Mouse (Mus musculus) stomach, embryonic 16.5 days (tissue): ENCODE data around the gene Hist1h2bm. TPM values are rescaled to one million over a fixed set of nuclear protein-coding genes. Genes with fewer than 3 reads are reported as not detected.

ENCODE experiments used
- ATAC-seq: fragments of 200-750 bp; cut with Nextera tagmentation; 2 replicates; pipeline ENCODE4 v1.8.0; 2017; ENCODE audit warnings: moderate number of reproducible peaks, moderate TSS enrichment; ENCODE audit not compliant: insufficient read depth, low FRiP score
- H3K27ac ChIP-seq: fragments of 300-500 bp; sonication (generic); 2 replicates; pipeline ENCODE4 v1.5.1; 2014; ENCODE audit warnings: low read length
- H3K27me3 ChIP-seq: fragments of 300-500 bp; sonication (generic); 2 replicates; pipeline ENCODE4 v1.6.1; 2014; ENCODE audit warnings: low read length, control low read depth, mixed read lengths; ENCODE audit not compliant: control insufficient read depth, insufficient read depth
- H3K36me3 ChIP-seq: fragments of 300-500 bp; sonication (generic); 2 replicates; pipeline ENCODE4 v1.6.1; 2014; ENCODE audit warnings: low read length; ENCODE audit not compliant: control insufficient read depth, insufficient read depth
- H3K4me1 ChIP-seq: fragments of 300-500 bp; sonication (generic); 2 replicates; pipeline ENCODE4 v1.6.1; 2014; ENCODE audit warnings: low read length, control low read depth, mixed read lengths; ENCODE audit not compliant: control insufficient read depth, insufficient read depth
- H3K4me2 ChIP-seq: fragments of 300-500 bp; sonication (generic); 2 replicates; pipeline ENCODE4 v1.6.1; 2014; ENCODE audit warnings: low read depth, low read length, mixed read lengths
- H3K4me3 ChIP-seq: fragments of 300-500 bp; sonication (generic); replicated peaks from 2 replicates; pipeline ENCODE4 v1.5.1; 2014; ENCODE audit warnings: mild to moderate bottlenecking, low read length
- H3K9ac ChIP-seq: fragments of 300-500 bp; sonication (generic); 2 replicates; pipeline ENCODE4 v1.6.1; 2014; ENCODE audit warnings: low read length
- H3K9me3 ChIP-seq: fragments of 300-500 bp; sonication (generic); replicated peaks from 2 replicates; pipeline ENCODE4 v1.6.1; 2016; ENCODE audit warnings: low read length, control low read depth; ENCODE audit not compliant: control insufficient read depth
- WGBS: fragments of 180-500 bp; shearing (Covaris S2); extraction: QIAGEN DNeasy Blood & Tissue Kit; methylation state at CpG from one replicate; pipeline ENCODE4 v1.1.7; 2014; 5-methylcytosine and 5-hydroxymethylcytosine counted together
- microRNA-seq: library from miRNA; unstranded; fragments of <30 nt; microRNA quantifications from one replicate; pipeline ENCODE4, GENCODE M21; 2016
- polyA plus RNA-seq: library from polyadenylated mRNA; unstranded; fragments of >200 nt; fragmentation: Nextera tagmentation; extraction: Ambion mirVana; gene quantifications from 2 replicates; pipeline ENCODE4 v1.2.1, GENCODE M21; 2015

Gene Hist1h2bm
- polyA plus RNA-seq, 1 experiment from 2014 or later, result 2.5 TPM

- Histone ChIP-seq H3K4me3 (no peak overlapping the region), H3K4me2 (no peak overlapping the region), H3K27me3 (no peaks in the 10 kb centered on the region), H3K36me3 (no peaks in the 10 kb centered on the region), H3K27ac (no peak overlapping the region), H3K9me3 (no peaks in the 10 kb centered on the region), H3K9ac (no peak overlapping the region), H3K4me1 (peaks cover 13% of the 10 kb centered on the region)
- no peak for ATAC-seq
- 69% methylated on average over 1 of the region's 1 CpGs for WGBS
These were observed 33.9 kb downstream of the Hist1h2bm start for GRCm38 (mm10) chr13:21755707-21756106.

Small RNA genes lying within 50 kb of the gene (microRNA-seq; reads per million reads assigned to microRNA genes)
- gene Gm44357 (not detected), gene Gm44367 (not detected), gene Gm44454 (not detected)

Other genes with a start within 250 kb of the Hist1h2bm start
- gene Zkscan4, start 243.1 kb upstream of the Hist1h2bm start, polyA plus RNA-seq, result 2.8 and 3.4 TPM in 2 replicates
- not detected in 2 replicates for gene Gm10065, start 242.6 kb upstream of the Hist1h2bm start, polyA plus RNA-seq
- gene AK157302, start 226.8 kb upstream of the Hist1h2bm start, polyA plus RNA-seq, result 0.48 and 1.3 TPM in 2 replicates
- gene Gm11273, start 220.6 kb upstream of the Hist1h2bm start, polyA plus RNA-seq, result 6.7 and 20.9 TPM in 2 replicates
- gene Zkscan8, start 190.9 kb upstream of the Hist1h2bm start, polyA plus RNA-seq, result 6.1 and 6.8 TPM in 2 replicates
- 0.14 and 0.18 TPM in 2 replicates for gene Olfr1366, start 179.2 kb upstream of the Hist1h2bm start, polyA plus RNA-seq
- 0.13 TPM in 1 of 2 replicates, not detected in the other for gene Olfr1535, start 162.2 kb upstream of the Hist1h2bm start, polyA plus RNA-seq
- not detected in 2 replicates for gene Olfr1364, start 140.3 kb upstream of the Hist1h2bm start, polyA plus RNA-seq
- not detected in 2 replicates for gene Olfr1362, start 108.0 kb upstream of the Hist1h2bm start, polyA plus RNA-seq
- not detected in 2 replicates for gene Olfr11, start 79.5 kb upstream of the Hist1h2bm start, polyA plus RNA-seq
- gene Olfr1361, start 58.7 kb upstream of the Hist1h2bm start, polyA plus RNA-seq, result not detected in 2 replicates
- not detected in 2 replicates for gene Olfr1360, start 44.6 kb upstream of the Hist1h2bm start, polyA plus RNA-seq
- not detected in 2 replicates for gene Olfr1359, start 23.9 kb upstream of the Hist1h2bm start, polyA plus RNA-seq
- gene Hist1h2bl, start 5.9 kb upstream of the Hist1h2bm start, polyA plus RNA-seq, result 1.5 and 3.8 TPM in 2 replicates
- 7.3 and 11.8 TPM in 2 replicates for gene Hist1h2ai, start 5.6 kb upstream of the Hist1h2bm start, polyA plus RNA-seq
- gene Hist1h3h, start 4.4 kb upstream of the Hist1h2bm start, polyA plus RNA-seq, result 4.6 and 5.6 TPM in 2 replicates
- gene Hist1h4j, start 13.0 kb downstream of the Hist1h2bm start, polyA plus RNA-seq, result 1.7 and 2.3 TPM in 2 replicates
- 3.9 and 8.4 TPM in 2 replicates for gene Hist1h4k, start 28.5 kb downstream of the Hist1h2bm start, polyA plus RNA-seq
- 18.1 and 21.5 TPM in 2 replicates for gene Hist1h2ak, start 31.8 kb downstream of the Hist1h2bm start, polyA plus RNA-seq
- gene Hist1h2bn, start 32.1 kb downstream of the Hist1h2bm start, polyA plus RNA-seq, result 1.3 and 2.9 TPM in 2 replicates
- 9.6 and 10.6 TPM in 2 replicates for gene Hist1h1b, start 58.6 kb downstream of the Hist1h2bm start, polyA plus RNA-seq
- gene Hist1h3i, start 61.3 kb downstream of the Hist1h2bm start, polyA plus RNA-seq, result 59.9 and 94.5 TPM in 2 replicates
- gene Hist1h2an, start 65.2 kb downstream of the Hist1h2bm start, polyA plus RNA-seq, result 1.9 and 2.6 TPM in 2 replicates
- 0.77 and 1.4 TPM in 2 replicates for gene Hist1h2bp, start 65.4 kb downstream of the Hist1h2bm start, polyA plus RNA-seq
- 9.1 and 14.2 TPM in 2 replicates for gene Hist1h2bq, start 88.2 kb downstream of the Hist1h2bm start, polyA plus RNA-seq
- gene Hist1h2ao, start 88.4 kb downstream of the Hist1h2bm start, polyA plus RNA-seq, result 1.5 TPM in 1 of 2 replicates, not detected in the other
- not detected in 2 replicates for gene Hist1h4m, start 89.7 kb downstream of the Hist1h2bm start, polyA plus RNA-seq
- 13.0 and 15.5 TPM in 2 replicates for gene Hist1h4n, start 110.2 kb downstream of the Hist1h2bm start, polyA plus RNA-seq
- gene Hist1h2ap, start 111.5 kb downstream of the Hist1h2bm start, polyA plus RNA-seq, result 1,905 and 2,657 TPM in 2 replicates
- gene Hist1h2br, start 111.7 kb downstream of the Hist1h2bm start, polyA plus RNA-seq, result 11.8 and 18.5 TPM in 2 replicates
- 5.3 and 6.2 TPM in 2 replicates for gene Zfp184, start 223.1 kb downstream of the Hist1h2bm start, polyA plus RNA-seq